Mouse (Mus musculus): ENCODE measurements at regions not wholly inside any gene's neighbourhood (a gene's known extent, or its start where the extent isn't known, plus 50 kb on each side); places are given as distances from the start of the nearest gene placed in this dataset.

DNA sequence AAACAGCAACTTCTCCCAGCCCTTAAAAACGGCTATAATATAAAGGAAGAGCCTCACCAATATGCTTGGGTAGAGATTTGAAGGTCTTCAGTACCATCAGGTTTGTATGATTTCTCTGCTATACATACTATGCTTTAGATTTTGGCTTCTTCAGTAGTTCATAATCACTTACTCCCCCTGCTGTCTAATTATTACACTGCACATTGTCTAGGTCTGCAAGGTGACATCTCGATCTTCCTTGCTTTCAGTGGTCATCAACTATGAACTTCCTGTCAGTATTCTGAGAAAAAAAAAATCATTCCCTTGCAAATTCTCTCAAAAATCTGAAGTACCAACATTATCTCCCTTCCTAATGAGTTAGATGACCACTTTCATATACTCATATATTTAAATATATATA lies 225.4 kb upstream of the Galnt5 start:
- ATAC-seq (ENCODE audit: low FRiP score): no peak
- H3K4me2 ChIP-seq: no peak overlapping the region
- H3K27ac ChIP-seq (replicated peaks): no peak overlapping the region
- WGBS: 84% methylated on average over 2 of the region's 2 CpGs
- no peaks in the 10 kb centered on the region for H3K36me3 ChIP-seq
- H3K4me3 ChIP-seq (replicated peaks): no peak overlapping the region
- H3K9ac ChIP-seq (replicated peaks): no peak overlapping the region
- no peaks in the 10 kb centered on the region for H3K9me3 ChIP-seq (replicated peaks)
- H3K27me3 ChIP-seq (replicated peaks): no peaks in the 10 kb centered on the region
- H3K4me1 ChIP-seq: no peaks in the 10 kb centered on the region

DNA sequence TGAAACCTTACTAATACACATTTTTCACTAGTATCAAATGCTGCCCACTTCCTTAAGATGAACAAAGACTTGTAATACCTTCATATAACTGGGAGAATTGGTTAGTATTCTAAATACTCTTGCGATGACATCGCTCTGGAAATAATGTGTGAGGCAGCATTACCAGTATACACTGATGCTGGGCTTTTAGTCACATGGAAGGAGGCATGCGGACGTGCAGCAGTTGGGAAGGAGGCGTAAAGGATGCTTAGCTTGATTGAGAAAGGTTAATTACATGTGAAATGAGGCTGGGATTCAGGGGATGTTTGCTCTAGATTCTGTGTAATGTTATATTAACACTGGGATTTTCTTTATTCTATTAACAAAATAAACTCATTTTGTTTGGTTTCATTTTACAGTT lies 221.5 kb upstream of the Galnt5 start:
- Histone ChIP-seq H3K4me3 (replicated peaks) (no peak overlapping the region), H3K27me3 (replicated peaks) (no peaks in the 10 kb centered on the region), H3K36me3 (no peaks in the 10 kb centered on the region), H3K4me1 (no peaks in the 10 kb centered on the region), H3K9ac (replicated peaks) (no peak overlapping the region), H3K27ac (replicated peaks) (no peak overlapping the region), H3K4me2 (no peak overlapping the region), H3K9me3 (replicated peaks) (no peaks in the 10 kb centered on the region)
- 58% methylated on average over 5 of the region's 5 CpGs for WGBS
- peak; percentile 59; the same call in 1 of the 2 replicates for ATAC-seq (ENCODE audit: low FRiP score)

DNA sequence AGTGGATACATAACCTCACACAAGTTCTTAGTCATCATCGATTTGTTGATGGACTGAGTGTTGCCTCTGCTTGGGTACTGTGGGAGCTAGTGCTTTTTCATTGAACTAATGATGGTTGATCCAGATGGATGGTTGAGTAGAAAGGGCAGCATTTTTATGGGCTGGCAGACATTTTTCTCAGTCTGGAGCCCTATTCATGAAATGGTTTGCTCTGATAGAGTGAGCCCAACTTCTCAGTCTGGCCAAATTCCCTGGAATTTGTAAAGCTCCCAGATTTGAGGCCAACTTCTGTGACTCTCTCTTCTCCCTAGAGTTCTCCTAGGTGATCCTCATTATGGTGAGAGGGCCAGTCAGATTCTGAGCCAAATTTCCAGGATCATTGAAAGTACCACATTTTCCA lies 216.8 kb upstream of the Galnt5 start:
- Histone ChIP-seq H3K9me3 (replicated peaks) (no peaks in the 10 kb centered on the region), H3K9ac (replicated peaks) (no peak overlapping the region), H3K4me3 (replicated peaks) (no peak overlapping the region), H3K4me1 (no peaks in the 10 kb centered on the region), H3K27me3 (replicated peaks) (no peaks in the 10 kb centered on the region), H3K27ac (replicated peaks) (no peak overlapping the region), H3K36me3 (no peaks in the 10 kb centered on the region), H3K4me2 (no peak overlapping the region)
- WGBS: 96% methylated on average over 1 of the region's 1 CpGs
- ATAC-seq (ENCODE audit: low FRiP score): no peak

GRCm38 (mm10) chr2:57793519-57794296 lies 204.0 kb upstream of the Galnt5 start:
- Histone ChIP-seq H3K4me1 (no peaks in the 10 kb centered on the region), H3K36me3 (no peaks in the 10 kb centered on the region), H3K9me3 (replicated peaks) (no peaks in the 10 kb centered on the region), H3K4me2 (no peak overlapping the region), H3K9ac (replicated peaks) (no peak overlapping the region), H3K27ac (replicated peaks) (no peak overlapping the region), H3K27me3 (replicated peaks) (no peaks in the 10 kb centered on the region), H3K4me3 (replicated peaks) (no peak overlapping the region)
- ATAC-seq (ENCODE audit: low FRiP score): no peak
- WGBS: 61% methylated on average over 8 of the region's 8 CpGs

DNA sequence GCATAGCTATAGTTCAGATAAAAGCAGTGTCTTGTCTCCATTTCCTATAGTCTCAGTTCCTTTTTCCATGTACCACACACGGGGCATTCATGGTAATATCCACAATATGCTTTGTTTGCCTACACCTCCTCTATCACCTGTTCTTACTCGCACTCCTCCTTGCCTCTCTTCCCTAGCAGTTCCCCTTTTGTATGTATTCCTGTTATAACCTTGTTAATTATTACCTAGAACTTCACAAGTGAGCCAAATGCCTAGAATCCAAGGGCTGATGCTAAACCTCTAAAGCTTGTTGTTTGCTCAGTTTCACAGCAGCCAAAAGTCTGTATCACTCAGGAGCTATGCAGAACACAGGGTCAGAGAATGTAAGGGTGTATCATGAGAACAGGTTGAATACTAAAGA lies 198.4 kb upstream of the Galnt5 start:
- H3K27me3 ChIP-seq (replicated peaks): no peaks in the 10 kb centered on the region
- H3K36me3 ChIP-seq: no peaks in the 10 kb centered on the region
- no peak overlapping the region for H3K4me3 ChIP-seq (replicated peaks)
- no peak overlapping the region for H3K9ac ChIP-seq (replicated peaks)
- no peaks in the 10 kb centered on the region for H3K9me3 ChIP-seq (replicated peaks)
- ATAC-seq (ENCODE audit: low FRiP score): no peak
- H3K4me2 ChIP-seq: no peak overlapping the region
- H3K27ac ChIP-seq (replicated peaks): no peak overlapping the region
- H3K4me1 ChIP-seq: no peaks in the 10 kb centered on the region
- WGBS: 78% methylated on average over 2 of the region's 2 CpGs

GRCm38 (mm10) chr2:57807911-57808310 lies 189.8 kb upstream of the Galnt5 start:
- H3K27me3 ChIP-seq (replicated peaks): no peaks in the 10 kb centered on the region
- no peak for ATAC-seq (ENCODE audit: low FRiP score)
- no peak overlapping the region for H3K4me3 ChIP-seq (replicated peaks)
- no peak overlapping the region for H3K27ac ChIP-seq (replicated peaks)
- H3K36me3 ChIP-seq: no peaks in the 10 kb centered on the region
- no peak overlapping the region for H3K9ac ChIP-seq (replicated peaks)
- H3K4me1 ChIP-seq: no peaks in the 10 kb centered on the region
- H3K9me3 ChIP-seq (replicated peaks): no peaks in the 10 kb centered on the region
- WGBS: 36% methylated on average over 1 of the region's 1 CpGs
- no peak overlapping the region for H3K4me2 ChIP-seq

DNA sequence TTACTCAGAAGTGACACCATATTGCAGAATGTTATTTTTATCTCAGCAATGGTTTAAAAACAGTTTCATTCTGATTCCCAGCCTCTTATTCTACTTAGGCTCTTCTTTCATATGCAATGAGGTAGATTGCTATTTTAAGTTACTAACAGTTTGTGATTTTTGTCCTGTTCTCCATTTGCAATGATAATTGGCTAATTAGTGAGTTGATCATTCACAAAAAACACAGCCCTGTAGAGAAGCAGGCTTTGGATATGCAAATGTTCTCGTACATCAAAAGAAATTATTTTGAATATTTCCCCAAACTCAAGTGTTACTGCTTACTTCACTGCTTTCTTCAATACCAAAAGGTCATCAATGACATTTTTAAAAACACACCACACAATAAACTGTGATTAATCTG lies 184.7 kb upstream of the Galnt5 start:
- Histone ChIP-seq H3K4me3 (replicated peaks) (no peak overlapping the region), H3K4me2 (no peak overlapping the region), H3K36me3 (no peaks in the 10 kb centered on the region), H3K27me3 (replicated peaks) (no peaks in the 10 kb centered on the region), H3K4me1 (no peaks in the 10 kb centered on the region), H3K9me3 (replicated peaks) (no peaks in the 10 kb centered on the region), H3K9ac (replicated peaks) (no peak overlapping the region), H3K27ac (replicated peaks) (no peak overlapping the region)
- ATAC-seq (ENCODE audit: low FRiP score): no peak
- 81% methylated on average over 1 of the region's 1 CpGs for WGBS

DNA sequence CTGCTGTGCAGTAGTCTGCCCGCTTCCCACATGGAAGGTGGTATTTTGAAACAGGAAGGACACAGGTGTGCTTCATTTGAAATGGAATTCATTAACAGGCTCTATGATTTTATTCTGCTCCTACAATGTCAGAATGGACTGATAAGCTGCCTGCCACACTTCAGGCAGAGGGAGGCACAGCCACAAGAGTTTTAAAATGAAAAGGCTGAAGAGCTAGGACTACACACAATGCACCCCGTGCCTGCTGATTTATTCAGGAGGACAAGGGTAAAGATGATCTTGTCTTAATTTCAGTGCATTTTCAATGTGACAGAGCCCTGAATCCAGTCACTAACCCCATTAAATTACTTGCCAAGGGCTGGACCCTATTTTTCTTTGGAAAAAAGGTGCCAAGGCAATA lies 177.3 kb upstream of the Galnt5 start:
- no peak for ATAC-seq (ENCODE audit: low FRiP score)
- H3K4me2 ChIP-seq: no peak overlapping the region
- 43% methylated on average over 2 of the region's 2 CpGs for WGBS

DNA sequence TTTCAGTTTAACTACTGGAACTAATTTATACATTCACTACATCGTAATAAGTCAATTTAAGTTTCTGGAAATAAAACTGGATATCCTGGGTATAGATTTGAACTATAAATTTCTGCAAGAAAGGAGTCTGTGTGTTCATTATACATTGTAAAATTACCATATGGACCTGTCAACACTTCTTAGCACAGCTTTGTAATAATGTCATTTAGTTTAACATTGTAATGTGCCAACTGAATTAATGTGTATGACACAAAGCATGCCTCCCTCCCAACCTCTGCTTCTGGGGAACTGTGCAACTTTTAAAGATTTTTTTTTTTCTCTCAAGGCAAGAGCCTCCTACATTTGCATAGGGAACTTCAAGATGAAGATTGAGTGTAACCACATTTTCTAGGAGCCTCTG lies 176.8 kb upstream of the Galnt5 start:
- Histone ChIP-seq H3K9ac (replicated peaks) (no peak overlapping the region), H3K27ac (replicated peaks) (no peak overlapping the region), H3K4me3 (replicated peaks) (no peak overlapping the region), H3K4me2 (no peak overlapping the region), H3K4me1 (no peaks in the 10 kb centered on the region), H3K36me3 (no peaks in the 10 kb centered on the region), H3K9me3 (replicated peaks) (no peaks in the 10 kb centered on the region), H3K27me3 (replicated peaks) (no peaks in the 10 kb centered on the region)
- ATAC-seq (ENCODE audit: low FRiP score): no peak; the same call in 1 of the 2 replicates
- WGBS: 18% methylated on average over 1 of the region's 1 CpGs

More for the DNA sequence above, 177.3 kb upstream of the Galnt5 start:
- H3K9ac ChIP-seq (replicated peaks): no peak overlapping the region
- H3K27me3 ChIP-seq (replicated peaks): no peaks in the 10 kb centered on the region
- no peaks in the 10 kb centered on the region for H3K36me3 ChIP-seq
- no peaks in the 10 kb centered on the region for H3K4me1 ChIP-seq
- no peak overlapping the region for H3K27ac ChIP-seq (replicated peaks)
- H3K9me3 ChIP-seq (replicated peaks): no peaks in the 10 kb centered on the region
- no peak overlapping the region for H3K4me3 ChIP-seq (replicated peaks)

GRCm38 (mm10) chr2:57828284-57828683 lies 169.4 kb upstream of the Galnt5 start:
- Histone ChIP-seq H3K9me3 (replicated peaks) (no peaks in the 10 kb centered on the region), H3K27me3 (replicated peaks) (no peaks in the 10 kb centered on the region), H3K4me3 (replicated peaks) (no peak overlapping the region), H3K9ac (replicated peaks) (no peak overlapping the region), H3K4me1 (no peaks in the 10 kb centered on the region), H3K36me3 (no peaks in the 10 kb centered on the region), H3K4me2 (no peak overlapping the region), H3K27ac (replicated peaks) (no peak overlapping the region)
- WGBS: 75% methylated on average over 2 of the region's 2 CpGs
- no peak for ATAC-seq (ENCODE audit: low FRiP score)

DNA sequence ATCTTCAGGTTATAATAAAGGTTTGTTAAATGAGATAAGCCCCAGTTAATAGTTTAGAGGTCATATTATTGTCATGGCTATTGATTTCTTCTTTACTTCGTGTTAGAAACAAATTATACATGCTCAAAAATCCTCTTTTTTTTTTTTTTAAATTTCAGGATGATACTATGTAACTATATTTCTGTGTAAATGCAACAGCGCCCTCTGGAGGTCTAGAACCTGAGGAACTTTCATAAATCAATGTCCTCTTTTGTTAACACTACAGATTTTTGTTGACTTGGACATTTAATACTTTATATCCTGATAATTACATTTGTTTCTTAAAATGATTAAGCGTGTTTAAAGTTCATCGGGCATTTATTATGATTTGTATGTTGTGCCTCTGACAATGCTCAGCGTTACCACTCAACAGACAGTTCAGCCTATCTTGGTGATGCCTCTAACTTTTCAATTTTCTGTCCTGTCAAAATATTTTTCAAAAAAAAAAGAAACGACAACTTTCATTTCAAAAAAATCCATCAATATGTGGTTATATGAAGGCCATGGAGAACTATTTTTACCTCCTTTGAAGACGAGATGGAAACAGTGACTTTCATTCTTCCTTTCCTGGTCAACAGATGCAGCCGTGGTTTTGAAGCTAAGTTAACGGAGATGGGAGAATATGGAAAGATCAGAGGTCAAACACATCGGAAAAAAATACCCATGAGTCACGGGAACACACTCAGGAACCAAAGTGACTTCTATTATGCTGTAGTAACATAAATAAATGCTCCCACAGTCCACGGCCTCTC lies 164.9 kb upstream of the Galnt5 start:
- Histone ChIP-seq H3K27me3 (replicated peaks) (no peaks in the 10 kb centered on the region), H3K4me2 (no peak overlapping the region), H3K9me3 (replicated peaks) (no peaks in the 10 kb centered on the region), H3K9ac (replicated peaks) (no peak overlapping the region), H3K4me3 (replicated peaks) (no peak overlapping the region), H3K4me1 (no peaks in the 10 kb centered on the region), H3K27ac (replicated peaks) (no peak overlapping the region), H3K36me3 (no peaks in the 10 kb centered on the region)
- WGBS: 48% methylated on average over 12 of the region's 12 CpGs
- ATAC-seq (ENCODE audit: low FRiP score): no peak

- H3K36me3 ChIP-seq: no peaks in the 10 kb centered on the region
- no peak for ATAC-seq (ENCODE audit: low FRiP score)
- 0 out of 2 replicates have a peak, but pooled peaks cover 5% of the 10 kb centered on the region for H3K4me1 ChIP-seq
- H3K27ac ChIP-seq (replicated peaks): no peak overlapping the region
- H3K9ac ChIP-seq (replicated peaks): no peak overlapping the region
- H3K4me3 ChIP-seq (replicated peaks): no peak overlapping the region
- no peaks in the 10 kb centered on the region for H3K27me3 ChIP-seq (replicated peaks)
- no peak overlapping the region for H3K4me2 ChIP-seq
- H3K9me3 ChIP-seq (replicated peaks): no peaks in the 10 kb centered on the region
- WGBS: 70% methylated on average over 1 of the region's 1 CpGs
Measured at GRCm38 (mm10) chr2:57845135-57845534, 152.5 kb upstream of the Galnt5 start.
